Mouse (Mus musculus) left cerebral cortex, adult 6 months (tissue): Measurements from ENCODE around the gene Apoc3. TPM values are rescaled to one million over a fixed set of nuclear protein-coding genes. Genes with fewer than 3 reads are reported as not detected.

ENCODE experiments used
- long read RNA-seq, 2 experiments: library from polyadenylated mRNA; unstranded; transcript quantifications; one replicate each; pipeline ENCODE4 v2.0.0; 2019 to 2020
- polyA plus RNA-seq: library from polyadenylated mRNA; unstranded; fragments of <200 nt; fragmentation: Nextera tagmentation; gene quantifications from 2 replicates; pipeline ENCODE4 v1.2.3, GENCODE M21; 2021

Apoc3 gene
- 1.7 and 2.2 TPM in 2 replicates for polyA plus RNA-seq
- long read RNA-seq, experiment 1: 0 reads
- long read RNA-seq, experiment 2, partial matches to known transcripts: 0 of 3 reads
- long read RNA-seq, experiment 2, other reads (novel, unspliced or antisense): 3 of 3 reads

GRCm38 (mm10) chr9:46235596-46235648, at the start of gene Apoc3:
TSS of gene Apoc3 (minus strand) at chr9:46235636.

DNA sequence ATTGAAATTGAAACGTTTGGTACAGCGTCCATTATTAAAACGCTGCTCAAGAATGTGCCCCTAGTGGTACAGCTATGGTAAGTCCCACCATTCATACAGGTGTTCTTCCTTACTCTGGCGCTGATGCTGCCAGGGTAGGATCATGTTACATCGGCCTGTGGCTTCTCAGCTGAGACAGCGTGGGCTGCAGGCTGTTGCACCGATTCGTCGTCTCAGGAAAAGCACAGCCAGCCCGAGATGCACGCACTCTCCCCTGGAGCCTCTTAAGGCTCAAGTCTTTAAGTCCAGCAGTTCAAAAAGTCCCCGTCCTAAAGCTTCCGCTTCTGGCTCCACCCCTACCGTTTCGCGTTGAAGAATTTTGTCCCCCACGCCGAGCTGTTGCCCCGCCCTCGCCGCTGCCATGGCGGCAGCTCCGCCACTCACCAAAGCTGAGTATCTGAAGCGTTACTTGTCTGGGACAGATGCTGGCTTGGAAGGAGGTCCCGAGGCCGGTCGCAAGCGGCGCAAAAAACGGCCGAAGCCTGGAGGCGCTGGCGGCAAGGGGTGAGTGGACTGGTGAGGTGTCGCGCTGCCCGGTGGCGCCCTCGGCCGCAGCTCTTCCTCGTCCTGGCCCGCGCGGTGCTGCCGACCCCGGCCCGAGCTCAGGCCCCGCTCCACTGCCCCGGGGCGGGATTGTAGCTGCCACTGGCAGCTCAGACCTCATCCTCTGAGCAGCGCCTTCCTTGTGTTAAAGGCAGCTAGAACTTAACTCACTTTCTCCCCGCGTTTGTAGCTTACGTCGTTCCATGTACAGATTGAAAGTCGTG, 47.4 kb upstream of the Apoc3 start, which contains the start of gene Bud13:
TSS of gene Bud13 (plus strand) at position 378 of the 806 bp plus-strand sequence.

GRCm38 (mm10) chr9:46272677-46273454, 37.4 kb upstream of the Apoc3 start, which contains the start of gene Zpr1:
TSS of gene Zpr1 (plus strand) at chr9:46273064.

GRCm38 (mm10) chr9:46268343-46268873, 33.0 kb upstream of the Apoc3 start, which contains the start of gene Apoa5:
TSS of gene Apoa5 (plus strand) at chr9:46268633.

GRCm38 (mm10) chr9:46240526-46241153, 5.2 kb upstream of the Apoc3 start, which contains the start of gene Apoa4:
TSS of gene Apoa4 (plus strand) at chr9:46240696.

GRCm38 (mm10) chr9:46228491-46228890, 6.9 kb downstream of the Apoc3 start, which contains the start of gene Apoa1:
TSS of gene Apoa1 (plus strand) at chr9:46228580.

Other genes starting within 250 kb of the Apoc3 start
- 131 and 177 TPM in 2 replicates for gene Pafah1b2, start 222.9 kb downstream of the Apoc3 start, polyA plus RNA-seq
- gene Sik3, start 222.8 kb downstream of the Apoc3 start, polyA plus RNA-seq: 12.3 and 14.0 TPM in 2 replicates
- gene Apoa1, start 7.1 kb downstream of the Apoc3 start, polyA plus RNA-seq: 1.1 and 1.9 TPM in 2 replicates
- not detected in 2 replicates for gene Apoa4, start 5.1 kb upstream of the Apoc3 start, polyA plus RNA-seq
- not detected in 2 replicates for gene Apoa5, start 33.0 kb upstream of the Apoc3 start, polyA plus RNA-seq
- gene Zpr1, start 37.4 kb upstream of the Apoc3 start, polyA plus RNA-seq: 29.3 and 40.0 TPM in 2 replicates
- gene Bud13, start 47.4 kb upstream of the Apoc3 start, polyA plus RNA-seq: 7.5 and 9.6 TPM in 2 replicates
- not detected in 2 replicates for gene 4931429L15Rik, start 84.3 kb upstream of the Apoc3 start, polyA plus RNA-seq